Mouse (Mus musculus): ENCODE data around the gene Syce2.
A peak's percentile ranks its signal among the peaks of the same experiment; 100 is the strongest.

Gene Syce2

GRCm38 (mm10) chr8:84933767-84934559 lies 62.1 kb downstream of the Syce2 start:
- no peak for DNase-seq

- DNase-seq, result no peak
These were observed 62.9 kb downstream of the Syce2 start for GRCm38 (mm10) chr8:84934860-84935259.

- DNase-seq, result no peak
These were observed 63.6 kb downstream of the Syce2 start for GRCm38 (mm10) chr8:84935489-84935888.

- DNase-seq, result no peak
These were observed 64.4 kb downstream of the Syce2 start for GRCm38 (mm10) chr8:84936041-84936961.

- peak; percentile 51 for DNase-seq
These were observed 65.1 kb downstream of the Syce2 start, which contains the start of gene Mast1 for GRCm38 (mm10) chr8:84936962-84937546. Gene Mast1 (minus strand): TSS chr8:84937359.
